Mouse (Mus musculus) spleen, adult 12 weeks (tissue): ENCODE measurements around the gene Itk.

Source experiments
- DNase-seq: peaks from one replicate; pipeline ENCODE4 v3.0.0; 2022; ENCODE audit warnings: low spot score

The Itk gene

GRCm38 (mm10) chr11:46308271-46308974, 80.9 kb downstream of the Itk start:
- DNase-seq, result no peak

GRCm38 (mm10) chr11:46307768-46308167, 81.5 kb downstream of the Itk start:
- DNase-seq, result no peak

GRCm38 (mm10) chr11:46306776-46307175, 82.5 kb downstream of the Itk start:
- no peak for DNase-seq

- no peak for DNase-seq
Measured at GRCm38 (mm10) chr11:46305881-46306520, 83.3 kb downstream of the Itk start.

- DNase-seq, result no peak
Measured at GRCm38 (mm10) chr11:46304864-46305710, 84.2 kb downstream of the Itk start.

- no peak for DNase-seq
Measured at GRCm38 (mm10) chr11:46304093-46304492, 85.2 kb downstream of the Itk start.

- DNase-seq, result no peak
Measured at GRCm38 (mm10) chr11:46302471-46302870, 86.8 kb downstream of the Itk start.

- no peak for DNase-seq
Measured at GRCm38 (mm10) chr11:46301579-46302248, 87.6 kb downstream of the Itk start.

- no peak for DNase-seq
Measured at GRCm38 (mm10) chr11:46299901-46300300, 89.4 kb downstream of the Itk start.

GRCm38 (mm10) chr11:46298889-46299785, 90.2 kb downstream of the Itk start:
- DNase-seq, result no peak

GRCm38 (mm10) chr11:46294390-46294789, 94.9 kb downstream of the Itk start:
- DNase-seq, result no peak

- DNase-seq, result no peak
Measured at GRCm38 (mm10) chr11:46293491-46293890, 95.8 kb downstream of the Itk start.

- no peak for DNase-seq
Measured at GRCm38 (mm10) chr11:46290988-46291405, 98.3 kb downstream of the Itk start.

GRCm38 (mm10) chr11:46289561-46289960, 99.8 kb downstream of the Itk start:
- DNase-seq, result no peak

- no peak for DNase-seq
Measured at GRCm38 (mm10) chr11:46289022-46289421, 100.3 kb downstream of the Itk start.

GRCm38 (mm10) chr11:46288091-46288490, 101.2 kb downstream of the Itk start:
- DNase-seq, result no peak

GRCm38 (mm10) chr11:46286803-46287202, 102.5 kb downstream of the Itk start:
- no peak for DNase-seq

- DNase-seq, result no peak
Measured at GRCm38 (mm10) chr11:46283800-46284199, 105.5 kb downstream of the Itk start.

GRCm38 (mm10) chr11:46282612-46283011, 106.7 kb downstream of the Itk start:
- no peak for DNase-seq

GRCm38 (mm10) chr11:46278709-46279108, 110.6 kb downstream of the Itk start:
- no peak for DNase-seq

GRCm38 (mm10) chr11:46278140-46278539, 111.2 kb downstream of the Itk start:
- no peak for DNase-seq
